Mouse (Mus musculus): ENCODE data around the gene Nid1.
"Not testable (repeated sequence)": the region's sequence is repeated elsewhere in the genome, so short reads cannot be mapped to it uniquely, and the experiment has no call there.

Nid1 gene

GRCm38 (mm10) chr13:13453332-13453731 lies 16.0 kb downstream of the Nid1 start:
- DNase-seq (ENCODE audit: low read depth), result not testable (repeated sequence)

- DNase-seq (ENCODE audit: low read depth), result not testable (repeated sequence)
Observed at GRCm38 (mm10) chr13:13454249-13454648, 16.9 kb downstream of the Nid1 start.

- DNase-seq (ENCODE audit: low read depth), result not testable (repeated sequence)
Observed at GRCm38 (mm10) chr13:13455632-13456492, 18.5 kb downstream of the Nid1 start.

- DNase-seq (ENCODE audit: low read depth), result no peak
Observed at GRCm38 (mm10) chr13:13458138-13458737, 20.9 kb downstream of the Nid1 start.

GRCm38 (mm10) chr13:13460521-13461138 lies 23.3 kb downstream of the Nid1 start:
- no peak for DNase-seq (ENCODE audit: low read depth)

GRCm38 (mm10) chr13:13461446-13462192 lies 24.3 kb downstream of the Nid1 start:
- no peak for DNase-seq (ENCODE audit: low read depth)

GRCm38 (mm10) chr13:13463949-13464348 lies 26.6 kb downstream of the Nid1 start:
- DNase-seq (ENCODE audit: low read depth), result no peak

- DNase-seq (ENCODE audit: low read depth), result not testable (repeated sequence)
Observed at GRCm38 (mm10) chr13:13467249-13467648, 29.9 kb downstream of the Nid1 start.

GRCm38 (mm10) chr13:13468513-13468912 lies 31.2 kb downstream of the Nid1 start:
- DNase-seq (ENCODE audit: low read depth), result no peak

- DNase-seq (ENCODE audit: low read depth), result no peak
Observed at GRCm38 (mm10) chr13:13471334-13471757, 34.0 kb downstream of the Nid1 start.

- not testable (repeated sequence) for DNase-seq (ENCODE audit: low read depth)
Observed at GRCm38 (mm10) chr13:13474464-13474863, 37.1 kb downstream of the Nid1 start.

- no peak for DNase-seq (ENCODE audit: low read depth)
Observed at GRCm38 (mm10) chr13:13474991-13475390, 37.6 kb downstream of the Nid1 start.

GRCm38 (mm10) chr13:13476568-13476967 lies 39.2 kb downstream of the Nid1 start:
- DNase-seq (ENCODE audit: low read depth), result no peak

GRCm38 (mm10) chr13:13477046-13477445 lies 39.7 kb downstream of the Nid1 start:
- DNase-seq (ENCODE audit: low read depth), result no peak

GRCm38 (mm10) chr13:13479986-13480385 lies 42.6 kb downstream of the Nid1 start:
- no peak for DNase-seq (ENCODE audit: low read depth)

GRCm38 (mm10) chr13:13481033-13481432 lies 43.7 kb downstream of the Nid1 start:
- no peak for DNase-seq (ENCODE audit: low read depth)

GRCm38 (mm10) chr13:13481875-13482674 lies 44.7 kb downstream of the Nid1 start:
- DNase-seq (ENCODE audit: low read depth), result no peak

- no peak for DNase-seq (ENCODE audit: low read depth)
Observed at GRCm38 (mm10) chr13:13484351-13484751, 47.0 kb downstream of the Nid1 start.

GRCm38 (mm10) chr13:13484883-13485282 lies 47.5 kb downstream of the Nid1 start:
- DNase-seq (ENCODE audit: low read depth), result no peak

GRCm38 (mm10) chr13:13485682-13486081 lies 48.3 kb downstream of the Nid1 start:
- DNase-seq (ENCODE audit: low read depth), result no peak

GRCm38 (mm10) chr13:13487851-13488250 lies 50.5 kb downstream of the Nid1 start:
- no peak for DNase-seq (ENCODE audit: low read depth)

Measured in induced T-regulatory cell, adult 2 months (primary cell).